Mouse (Mus musculus) ES-E14 (cell line): ENCODE measurements around the gene Ticrr.

ENCODE experiments used
- CHD2 ChIP-seq: IDR thresholded peaks from 2 replicates; pipeline ENCODE4 v1.6.1; 2014; ENCODE audit warnings: mild to moderate bottlenecking, low read depth, low read length, inconsistent platforms
- HCFC1 ChIP-seq: IDR thresholded peaks from 2 replicates; pipeline ENCODE4 v1.6.1; 2012; ENCODE audit warnings: low read length, inconsistent platforms, borderline replicate concordance; ENCODE audit not compliant: insufficient read depth
- ZNF384 ChIP-seq: IDR thresholded peaks from 2 replicates; pipeline ENCODE4 v1.6.1; 2012; ENCODE audit warnings: low read depth, low read length, inconsistent platforms

- TF ChIP-seq ZNF384 (no peak), CHD2 (no peak), HCFC1 (no peak)
These were observed 76.5 kb downstream of the Ticrr start for GRCm38 (mm10) chr7:79736511-79736910.
